Mouse (Mus musculus) cerebellum, postnatal 25 days (tissue): ENCODE measurements around the gene Lsamp.
A peak's percentile ranks its signal among the peaks of the same experiment; 100 is the strongest.

Experiments used
- DNase-seq, 2 experiments: peaks; one replicate each; pipeline ENCODE4 v3.0.0; 2021; ENCODE audit warnings: mixed read lengths in 2 of 2

The Lsamp gene

DNA sequence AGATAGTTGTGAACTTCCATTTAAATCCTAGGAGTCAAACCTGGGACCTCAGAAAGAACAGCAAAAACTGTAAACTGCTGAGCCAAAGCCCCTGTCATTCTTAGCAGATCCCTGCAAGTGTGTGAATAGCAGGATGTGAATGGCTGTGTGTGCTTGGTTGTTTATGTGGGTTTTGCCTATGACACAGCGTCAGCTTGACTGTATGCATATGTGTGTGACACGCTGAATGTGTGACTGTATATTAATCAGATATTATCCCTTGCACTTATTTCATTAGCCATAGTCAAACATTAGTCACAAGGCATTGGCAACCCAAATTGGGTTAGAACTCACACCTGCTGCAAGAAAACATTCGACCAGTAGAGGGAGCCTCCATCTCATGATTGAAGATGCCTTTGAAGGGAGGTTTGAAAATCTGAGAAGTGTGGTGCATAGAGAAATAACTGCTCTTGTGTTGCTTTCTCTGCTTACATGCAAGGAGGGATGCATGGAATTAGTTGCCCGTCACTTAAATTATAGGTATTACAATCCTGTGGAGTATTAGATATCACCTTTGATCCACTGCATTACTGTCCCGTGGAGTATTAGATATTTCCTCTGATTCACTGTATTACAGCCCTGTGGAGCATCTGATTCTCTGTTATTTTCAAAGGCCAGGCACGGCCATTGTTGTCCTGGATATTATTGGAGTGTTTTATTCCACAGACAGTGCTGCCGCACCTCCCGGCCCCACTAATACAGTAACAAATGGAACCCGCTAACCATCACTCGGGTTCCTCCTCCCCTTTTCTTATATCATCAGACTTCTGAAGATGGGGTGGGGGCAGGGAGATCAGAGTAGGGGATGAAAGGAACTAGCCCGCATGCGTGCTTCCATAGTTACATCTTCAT lies 1274.2 kb downstream of the Lsamp start:
- peak; percentile 73 to 89 for DNase-seq

DNA sequence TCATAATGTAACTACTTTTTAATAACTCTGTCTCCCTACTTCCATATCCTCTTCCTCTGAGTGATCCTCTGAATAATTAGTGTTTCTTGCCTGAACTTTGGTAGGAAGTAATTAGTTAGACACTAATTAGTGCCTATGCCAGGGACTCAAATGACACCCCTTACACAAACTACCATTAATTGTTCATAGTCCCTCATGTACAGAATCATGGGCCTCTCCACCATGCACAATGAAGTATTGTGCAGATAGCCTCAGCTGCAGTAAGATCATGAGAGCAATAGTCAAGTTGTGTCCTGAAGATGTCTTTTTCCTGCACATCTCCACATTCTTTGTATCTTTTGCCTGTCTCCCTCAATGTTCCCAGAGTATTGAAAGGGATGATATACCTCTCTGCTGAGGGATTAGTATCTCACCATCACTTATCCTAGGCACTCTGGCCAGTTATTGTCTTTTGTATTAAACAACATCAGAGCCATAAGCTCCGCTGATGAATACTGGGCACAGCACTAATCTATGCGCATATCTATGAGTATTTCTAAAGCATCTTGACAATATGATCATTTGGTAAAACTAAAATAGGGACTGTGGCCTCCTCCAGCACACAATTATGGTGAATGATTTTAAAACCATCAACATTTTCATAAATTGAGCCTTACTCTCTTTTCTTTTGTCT lies 1292.0 kb downstream of the Lsamp start:
- DNase-seq, result no peak

DNA sequence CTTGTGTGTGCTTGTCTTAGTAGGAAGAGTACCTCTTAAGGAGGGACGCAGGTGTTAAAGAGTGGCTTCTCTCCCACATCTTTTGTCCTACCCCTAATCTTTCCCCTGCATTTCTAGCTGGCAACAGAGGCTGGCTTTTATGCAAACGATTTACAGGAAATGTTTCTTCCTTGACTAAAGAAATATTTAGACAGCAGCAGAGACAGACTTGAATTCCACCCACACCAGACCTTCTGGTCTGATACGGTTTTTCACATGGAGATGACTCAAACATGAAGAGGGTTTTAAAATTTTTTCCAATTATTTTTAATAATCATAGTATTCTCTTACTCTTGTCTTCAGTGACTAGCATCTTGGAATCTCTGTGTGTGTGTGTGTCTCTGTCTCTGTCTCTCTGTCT lies 1333.8 kb downstream of the Lsamp start:
- no peak for DNase-seq

DNA sequence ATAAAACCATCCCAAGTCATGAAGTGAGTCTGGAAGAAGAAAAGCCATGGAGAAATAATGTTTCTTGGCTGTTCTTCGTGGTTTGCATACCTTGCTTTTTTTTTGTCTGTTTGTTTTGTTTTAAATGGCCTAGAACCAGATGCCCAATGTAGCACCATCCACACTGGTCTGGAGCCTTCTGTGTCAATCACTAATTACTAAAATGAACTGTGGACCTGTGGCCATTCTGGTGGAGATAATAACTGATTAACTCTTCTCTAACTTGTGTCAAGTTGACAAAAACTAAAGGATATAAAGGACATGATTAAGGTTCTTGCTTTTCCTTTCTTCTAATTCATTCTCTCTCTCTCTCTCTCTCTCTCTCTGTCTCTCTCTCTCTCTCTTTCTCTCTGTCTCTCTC lies 1359.3 kb downstream of the Lsamp start:
- DNase-seq, result no peak

GRCm38 (mm10) chr16:41365138-41365537 lies 1381.0 kb downstream of the Lsamp start:
- DNase-seq, result no peak

GRCm38 (mm10) chr16:41383702-41384101 lies 1399.5 kb downstream of the Lsamp start:
- no peak for DNase-seq

DNA sequence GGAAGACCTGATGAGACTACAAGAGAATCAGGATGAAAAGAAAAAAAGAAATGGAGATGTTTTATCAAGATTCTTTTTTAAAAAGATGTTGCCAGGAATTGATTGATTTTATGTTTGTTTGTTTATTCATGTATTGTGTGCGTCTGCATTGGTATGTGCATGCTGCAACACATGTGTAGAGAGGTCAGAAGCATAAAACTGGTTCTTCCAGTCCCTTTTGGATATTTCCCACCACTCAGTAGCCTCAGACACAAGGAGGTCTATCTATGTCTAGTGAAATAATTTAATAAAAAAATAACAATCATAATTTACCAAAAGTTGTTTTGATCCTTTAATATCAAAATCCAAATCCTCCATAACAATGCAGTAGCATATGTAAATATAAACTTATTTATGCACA lies 1400.1 kb downstream of the Lsamp start:
- DNase-seq, result no peak

DNA sequence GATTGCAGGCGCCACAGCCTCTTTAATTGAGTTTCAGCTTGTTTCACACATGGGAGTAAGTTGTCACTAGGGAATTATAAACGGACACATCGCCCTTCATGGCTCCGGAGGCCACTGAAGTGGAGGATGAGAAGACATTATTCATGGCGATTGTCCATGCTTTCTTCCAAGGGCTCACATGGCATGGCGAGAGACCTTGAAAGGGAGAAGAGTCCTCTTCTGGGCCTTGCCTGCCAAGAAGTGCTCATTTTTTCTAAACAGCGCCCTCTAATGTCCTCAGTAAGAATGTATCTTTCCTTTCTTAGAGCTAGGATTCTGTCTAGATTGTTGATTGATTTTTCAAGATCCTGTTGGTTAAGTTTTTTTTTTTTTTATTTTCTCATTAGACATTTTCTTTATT lies 1424.7 kb downstream of the Lsamp start:
- DNase-seq, result no peak

- no peak for DNase-seq
These were observed 1426.5 kb downstream of the Lsamp start for GRCm38 (mm10) chr16:41410671-41411070.

DNA sequence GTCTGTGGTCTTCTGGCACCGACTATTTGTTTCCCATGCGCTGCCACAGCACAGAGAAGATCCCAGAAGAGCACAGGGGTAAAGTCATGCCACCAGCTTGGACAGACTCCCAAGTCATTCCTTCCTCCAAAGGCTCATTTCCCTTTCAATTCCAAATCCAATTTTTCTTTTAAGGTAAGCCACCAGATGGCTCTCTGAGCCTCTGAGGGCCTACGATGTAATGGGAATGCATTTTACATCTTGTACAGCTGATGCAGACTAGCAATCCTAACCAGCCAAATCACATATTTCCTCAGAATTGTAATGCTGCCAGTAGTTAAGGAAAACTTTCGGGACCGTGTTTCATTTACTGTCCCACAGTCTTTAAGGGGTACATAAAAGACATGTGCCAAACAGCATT lies 1433.2 kb downstream of the Lsamp start:
- peak in 1 of 2 experiments; percentile 11 for DNase-seq

DNA sequence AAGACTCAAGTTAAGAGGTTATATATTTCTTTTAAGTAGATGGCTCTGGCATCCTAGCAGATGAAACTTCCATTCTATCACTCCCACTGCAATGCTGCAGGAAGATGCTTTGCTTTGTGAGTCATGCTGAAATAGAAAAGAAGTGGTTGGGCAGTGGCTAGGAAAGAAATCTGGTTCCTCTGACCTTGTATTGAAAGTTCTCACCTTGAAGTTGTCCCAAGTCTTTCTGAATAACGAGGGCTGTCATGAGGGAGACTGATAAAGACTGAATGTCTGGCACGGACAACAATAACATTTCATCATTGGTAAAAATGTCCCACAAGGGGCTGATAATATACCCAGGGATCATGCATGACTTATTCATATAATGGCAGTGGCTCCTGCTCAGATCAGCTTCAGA lies 1483.2 kb downstream of the Lsamp start:
- no peak for DNase-seq

GRCm38 (mm10) chr16:41478694-41479093 lies 1494.5 kb downstream of the Lsamp start:
- no peak for DNase-seq

DNA sequence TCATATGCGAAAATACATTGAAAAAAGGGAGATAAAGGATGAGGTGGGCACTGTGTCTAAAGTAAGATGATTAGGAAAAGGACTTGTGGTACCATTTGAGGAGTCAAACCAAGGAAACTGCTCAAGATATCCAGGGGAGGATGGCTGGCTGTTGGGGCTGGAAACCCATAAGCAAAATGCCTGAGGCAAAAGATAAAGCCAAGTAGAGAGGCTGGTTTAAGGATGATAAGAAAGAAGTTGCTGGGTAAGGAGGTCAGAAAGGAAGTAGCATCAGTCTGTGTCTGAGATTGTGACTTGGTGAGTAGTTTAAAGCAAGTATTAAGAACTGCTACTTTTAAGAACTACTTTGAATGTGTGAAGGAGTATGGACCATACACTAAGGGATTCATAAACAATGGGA lies 1497.7 kb downstream of the Lsamp start:
- no peak for DNase-seq

GRCm38 (mm10) chr16:41510915-41511552 lies 1526.9 kb downstream of the Lsamp start:
- peak in 1 of 2 experiments; percentile 9 for DNase-seq

DNA sequence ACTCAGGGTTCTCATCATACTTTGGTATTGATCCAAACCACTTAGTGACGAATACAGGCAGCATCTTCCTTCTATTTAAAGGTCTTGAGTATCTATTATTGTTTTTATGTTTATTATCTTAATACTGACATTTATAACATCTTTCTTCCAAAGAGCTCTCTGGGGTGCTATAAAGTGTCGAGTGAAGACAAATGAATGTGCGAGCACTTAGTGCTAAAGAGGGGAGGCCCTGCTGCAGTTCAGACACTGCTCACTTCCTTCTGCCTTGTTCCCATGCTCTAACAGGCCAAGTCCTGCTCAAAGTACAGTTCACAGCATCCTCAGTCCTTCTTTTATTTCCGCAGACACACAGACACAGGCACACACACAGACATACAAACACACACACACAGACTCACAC lies 1537.4 kb downstream of the Lsamp start:
- DNase-seq, result no peak

- peak; percentile 35 to 66 for DNase-seq
These were observed 1540.1 kb downstream of the Lsamp start for GRCm38 (mm10) chr16:41524266-41524665.

GRCm38 (mm10) chr16:41532661-41533551 lies 1548.7 kb downstream of the Lsamp start:
- DNase-seq, result peak; percentile 76

GRCm38 (mm10) chr16:41533686-41534085 lies 1549.5 kb downstream of the Lsamp start:
- DNase-seq, result peak; percentile 61 to 62

- DNase-seq, result peak in 1 of 2 experiments; percentile 34
These were observed 1551.6 kb downstream of the Lsamp start for GRCm38 (mm10) chr16:41535806-41536205.

- DNase-seq, result no peak
These were observed 1558.5 kb downstream of the Lsamp start for GRCm38 (mm10) chr16:41542641-41543040.

DNA sequence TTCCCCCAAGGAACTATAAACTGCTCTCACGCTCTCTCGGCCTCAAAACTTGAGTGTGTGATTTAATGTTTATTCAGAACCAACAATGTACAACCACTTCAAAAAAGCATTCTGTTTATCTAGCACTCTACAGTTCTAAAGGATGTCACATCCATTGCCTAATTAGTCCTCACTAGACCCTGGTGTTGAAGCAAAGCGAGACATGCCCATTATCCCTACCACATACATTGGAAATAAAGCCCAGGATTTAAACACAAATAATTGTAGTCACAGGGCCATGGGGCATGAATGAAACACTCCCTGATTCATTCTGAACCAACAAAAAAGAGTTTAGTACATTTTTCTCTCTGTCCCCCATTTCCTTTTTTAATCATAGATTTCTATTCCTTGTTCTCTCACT lies 1567.0 kb downstream of the Lsamp start:
- no peak for DNase-seq

DNA sequence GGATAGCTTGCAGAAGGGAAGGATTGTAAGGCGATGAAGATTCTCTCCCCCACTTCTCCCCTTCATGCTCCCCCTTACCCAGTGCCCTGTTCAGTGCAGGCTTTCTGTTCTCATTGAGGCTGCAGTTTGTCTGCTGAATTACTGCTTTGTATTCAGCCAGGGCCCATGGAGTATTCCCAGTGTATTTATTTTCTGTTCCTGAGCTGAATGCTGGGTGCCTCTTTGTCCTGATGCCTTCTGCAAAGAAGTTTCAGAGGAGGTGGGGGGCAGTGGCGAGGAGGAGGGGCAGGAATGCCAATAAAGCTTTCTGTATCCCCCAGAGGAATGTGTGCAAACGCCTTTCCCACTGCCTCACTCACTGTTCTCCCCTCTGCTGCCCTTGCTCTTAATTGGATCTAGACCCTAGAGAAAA lies 1567.7 kb downstream of the Lsamp start:
- DNase-seq, result no peak

- peak; percentile 60 to 80 for DNase-seq
These were observed 1572.9 kb downstream of the Lsamp start for GRCm38 (mm10) chr16:41557104-41557503.
